Mouse (Mus musculus): ENCODE measurements around the gene Sbf2. TPM values are rescaled to one million over a fixed set of nuclear protein-coding genes. Genes with fewer than 3 reads are reported as not detected.

Gene Sbf2
- total RNA-seq, 2 experiments from 2014 or later = 11.2 to 12.4 TPM

DNA sequence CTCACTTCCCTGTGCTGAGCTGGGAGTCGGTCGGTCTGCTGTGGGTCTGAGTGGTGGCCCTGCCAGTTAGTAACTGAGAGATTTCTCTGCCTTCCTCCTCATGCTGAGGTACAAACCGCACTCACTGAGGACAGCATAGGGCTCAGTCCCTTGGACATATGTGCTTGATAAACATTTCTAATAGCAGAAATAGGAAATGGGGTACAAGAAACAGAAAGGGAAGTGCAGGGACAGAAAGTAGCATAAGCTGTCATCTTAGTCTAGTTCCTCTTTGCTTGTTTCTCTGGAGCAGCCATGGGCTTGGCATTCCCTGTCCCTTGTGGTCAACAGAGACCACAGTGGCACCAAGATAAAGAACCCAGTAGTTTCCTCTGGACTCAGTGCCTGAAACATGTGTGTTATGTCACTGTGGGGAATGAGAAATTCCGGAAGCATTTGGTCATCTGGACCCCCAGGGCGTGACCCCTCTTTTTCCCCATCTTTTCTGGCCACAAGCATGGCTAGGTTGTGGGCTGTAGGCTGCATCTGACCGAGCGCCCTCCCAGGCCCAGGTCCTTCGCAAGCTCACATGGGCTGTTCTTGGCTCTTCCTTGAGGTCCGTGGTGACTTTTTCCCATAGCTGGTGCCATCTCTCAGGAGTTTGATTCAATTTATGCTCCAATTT lies 301.2 kb downstream of the Sbf2 start:
- no peak for DNase-seq

DNA sequence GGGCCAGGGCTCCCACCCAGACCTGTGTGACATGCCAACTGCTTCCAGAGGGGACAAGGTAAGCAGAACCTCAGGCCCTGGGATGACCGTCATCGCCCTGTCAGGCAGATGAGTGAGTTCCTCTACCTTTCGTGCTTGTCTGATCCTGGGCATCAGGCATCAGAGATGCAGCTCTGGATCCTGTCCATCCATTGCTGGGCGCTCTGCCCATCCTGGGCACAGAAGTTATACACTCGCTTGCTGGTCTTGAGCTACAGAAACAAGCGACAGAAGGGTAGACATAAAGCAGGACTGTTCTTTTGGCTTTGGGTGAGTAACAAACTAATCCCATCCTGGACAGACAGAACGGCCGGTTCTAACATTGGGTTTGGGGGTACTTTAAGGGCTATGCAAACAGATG lies 305.5 kb downstream of the Sbf2 start:
- no peak for DNase-seq

DNA sequence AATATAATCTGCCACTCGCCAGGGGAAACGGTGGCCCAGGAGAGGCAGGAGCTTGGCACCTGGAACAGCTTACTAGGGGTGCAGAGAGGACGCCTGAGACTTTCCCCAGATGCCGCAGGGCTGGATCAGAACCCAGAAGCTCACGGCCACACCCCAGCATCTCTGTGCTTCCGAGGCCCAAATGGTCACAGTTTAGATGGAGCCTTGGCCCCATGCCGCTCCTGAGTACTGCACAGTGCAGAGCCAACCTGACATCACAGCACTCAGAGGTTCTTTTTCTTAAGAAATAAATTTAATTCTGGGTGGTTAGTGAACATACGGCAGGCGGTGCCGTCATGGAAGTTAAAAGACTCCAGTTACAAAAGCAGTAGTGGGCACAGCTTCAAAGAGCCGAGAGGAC lies 307.0 kb downstream of the Sbf2 start:
- DNase-seq = peak; percentile 52

DNA sequence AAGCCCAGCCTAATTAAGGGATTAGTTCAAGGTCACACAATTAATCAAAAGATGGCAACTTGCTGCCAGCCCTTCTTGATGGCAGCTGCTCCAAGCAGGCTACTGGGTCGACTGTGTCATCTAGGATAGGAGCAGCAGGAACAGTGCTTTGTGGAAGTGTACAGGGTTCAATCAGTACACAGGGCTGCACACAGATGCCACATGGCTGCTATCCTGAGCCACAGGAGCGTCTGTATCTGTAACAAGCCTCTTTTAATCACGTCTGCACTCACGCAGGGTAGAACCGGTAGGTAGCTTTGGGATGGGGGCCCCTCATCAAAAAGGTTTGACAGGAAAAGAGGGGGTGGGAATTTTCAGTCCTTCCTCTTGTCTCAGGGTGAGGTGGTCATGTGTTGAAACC lies 308.4 kb downstream of the Sbf2 start:
- DNase-seq = no peak

DNA sequence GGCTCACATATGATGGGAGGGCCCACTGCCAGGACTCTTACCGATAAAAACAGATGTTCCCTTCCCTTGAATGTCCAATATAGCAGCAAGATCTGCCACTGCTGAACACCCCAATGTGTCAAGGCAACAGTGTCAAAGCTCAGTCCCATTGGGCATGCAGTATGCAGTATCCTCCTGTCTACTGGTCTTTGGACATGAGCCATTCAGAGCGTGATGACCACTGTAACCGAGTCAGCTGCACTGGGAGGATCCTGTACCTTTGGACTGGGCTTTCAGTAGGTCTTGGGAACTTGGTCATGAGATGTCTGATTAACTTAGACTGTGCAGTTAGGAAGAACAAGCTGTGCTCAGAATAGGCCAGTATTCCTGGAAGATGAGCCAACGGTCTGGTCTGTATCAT lies 309.2 kb downstream of the Sbf2 start:
- DNase-seq = peak; percentile 28

DNA sequence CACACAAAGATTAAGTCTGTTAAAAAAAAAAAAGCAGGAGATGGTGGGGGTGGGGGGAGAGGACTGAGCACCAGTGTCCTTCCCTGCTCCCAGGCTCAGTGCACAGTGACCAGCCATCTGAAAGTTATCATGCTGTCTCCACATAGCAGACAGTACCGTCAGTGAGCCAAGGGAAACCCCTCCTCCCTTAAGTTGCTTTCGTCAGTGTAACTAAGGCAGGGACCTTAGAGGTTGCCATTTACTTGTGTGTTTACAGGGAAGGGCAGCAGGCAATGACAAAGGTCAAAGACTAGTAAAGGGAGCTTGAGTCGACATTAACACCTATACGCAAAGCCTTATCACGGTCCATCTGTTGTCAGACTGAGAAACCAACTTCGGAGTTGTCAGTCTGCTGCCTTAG lies 311.8 kb downstream of the Sbf2 start:
- DNase-seq = no peak

DNA sequence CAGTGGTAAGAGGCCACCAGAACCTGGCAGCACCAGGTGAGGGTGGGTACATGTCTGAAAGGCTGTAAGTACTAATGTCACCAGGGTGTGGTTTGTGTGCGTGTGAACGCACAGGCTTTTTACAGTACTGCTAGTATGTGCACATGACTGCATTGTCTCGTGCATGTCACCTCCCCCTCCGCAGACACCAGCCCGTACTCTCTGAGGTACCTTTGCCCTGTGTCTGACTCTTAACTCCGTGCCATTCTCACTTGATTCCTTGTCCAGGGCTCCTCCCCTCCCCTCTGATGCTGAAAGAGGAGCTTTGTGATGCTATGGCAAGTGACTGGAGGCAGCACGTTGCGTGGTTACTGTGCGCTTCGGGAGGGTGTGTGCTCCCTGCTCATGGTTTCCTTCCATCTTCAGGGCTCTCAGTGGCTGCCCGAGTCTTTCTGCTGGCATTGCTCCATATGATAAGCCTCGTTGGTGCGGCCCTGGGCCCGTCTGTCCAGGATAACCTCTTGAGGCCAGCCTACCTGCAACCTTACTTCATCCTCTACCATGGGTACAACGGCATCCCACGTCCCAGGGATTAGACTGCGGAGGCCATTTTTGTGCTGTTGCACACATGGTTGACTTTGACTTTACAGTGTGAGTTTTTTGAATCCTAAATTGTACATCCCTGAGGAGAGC lies 315.8 kb downstream of the Sbf2 start:
- DNase-seq = no peak

DNA sequence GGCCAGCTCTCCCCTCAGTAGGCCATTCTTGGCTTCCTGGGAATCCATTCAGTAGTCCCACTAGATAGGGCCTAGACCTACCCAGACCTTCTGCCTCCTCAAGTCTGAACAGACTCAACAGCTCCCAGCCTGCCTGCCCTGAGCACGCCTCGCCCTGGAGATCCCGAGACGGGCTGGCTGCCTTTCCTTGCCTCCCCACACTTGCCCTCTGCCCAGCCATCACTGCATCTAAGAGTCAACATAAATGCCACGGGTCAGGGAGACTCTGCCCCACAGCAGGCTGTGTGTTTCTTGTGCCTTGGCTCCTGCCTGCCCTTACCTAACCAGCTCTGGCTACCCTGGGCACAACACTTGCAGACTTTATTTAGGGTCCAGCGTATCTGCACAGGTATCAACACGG lies 316.6 kb downstream of the Sbf2 start:
- no peak for DNase-seq

DNA sequence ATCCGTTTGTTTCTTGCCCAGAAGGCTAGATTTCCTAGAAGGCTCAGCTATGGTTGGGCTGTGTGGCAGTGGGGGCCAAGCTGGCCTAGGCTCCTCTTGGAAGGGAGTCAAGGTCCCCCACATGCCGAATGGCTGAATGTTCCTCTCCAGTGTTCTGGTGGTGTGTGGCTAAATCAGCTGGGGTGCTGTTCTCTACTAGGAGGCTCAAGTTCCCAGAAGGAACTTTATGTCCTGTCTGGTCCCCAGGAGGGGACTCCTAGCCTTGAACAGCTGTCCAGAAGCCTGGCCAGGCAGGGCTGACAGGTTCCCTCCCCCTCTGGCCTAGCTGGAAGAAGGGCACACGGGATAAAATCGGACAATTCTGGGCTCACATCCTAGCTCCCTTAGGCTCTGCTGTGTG lies 317.1 kb downstream of the Sbf2 start:
- DNase-seq = peak; percentile 85

DNA sequence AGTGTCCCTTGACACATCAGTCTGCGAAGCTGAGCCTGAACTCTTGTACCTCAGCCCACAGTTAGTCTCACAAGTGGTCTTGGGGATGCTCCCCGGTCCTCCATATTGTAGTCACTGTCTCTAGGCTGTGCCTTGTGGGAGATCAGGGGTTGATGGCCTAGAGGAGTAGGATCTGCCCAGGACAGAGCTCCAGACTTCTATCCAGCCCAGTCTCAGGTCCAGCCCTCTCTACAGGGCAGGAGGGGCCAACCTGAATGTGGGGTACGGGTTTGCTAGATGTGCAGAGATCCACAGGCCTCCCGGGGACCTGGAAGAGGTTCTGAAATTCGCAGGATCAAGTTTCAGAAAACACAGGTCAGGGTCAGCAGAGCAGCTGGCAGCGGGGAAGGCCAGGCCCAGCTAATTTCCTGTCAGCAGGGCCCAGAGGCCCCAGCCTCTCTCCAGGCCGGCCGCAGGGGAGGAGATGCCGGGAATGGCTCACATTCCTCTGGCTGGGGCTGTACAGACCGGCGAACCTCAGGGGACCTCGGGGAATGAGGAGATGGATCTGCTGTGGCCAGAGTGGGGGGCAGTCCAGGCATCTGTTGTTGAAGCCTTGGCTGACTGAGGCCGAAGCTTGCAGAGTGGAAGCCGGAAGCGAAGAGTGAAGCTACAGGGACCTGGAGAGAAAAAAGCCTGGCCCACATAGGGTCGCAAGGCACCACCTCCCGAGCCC lies 317.7 kb downstream of the Sbf2 start:
- peak; percentile 94 for DNase-seq

DNA sequence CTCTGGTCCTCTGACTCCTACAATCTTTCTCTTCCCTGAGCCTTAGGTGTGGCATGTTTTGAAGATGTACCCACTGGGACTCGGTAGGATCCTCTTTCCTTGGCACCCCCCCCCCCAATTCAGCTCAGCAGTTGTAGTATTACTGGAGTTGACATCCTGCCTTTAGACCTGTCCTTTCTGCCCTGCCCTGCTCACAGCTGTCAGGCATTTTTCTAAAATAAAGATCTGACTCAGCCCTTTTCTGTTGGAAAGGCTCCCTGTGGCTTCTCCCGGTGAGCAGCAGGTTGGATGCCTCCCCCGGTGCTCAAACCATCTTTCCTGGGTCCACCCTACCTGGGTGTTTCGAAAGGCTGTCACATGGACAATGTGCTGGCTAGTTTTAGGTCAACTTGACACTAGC lies 325.1 kb downstream of the Sbf2 start:
- no peak for DNase-seq

DNA sequence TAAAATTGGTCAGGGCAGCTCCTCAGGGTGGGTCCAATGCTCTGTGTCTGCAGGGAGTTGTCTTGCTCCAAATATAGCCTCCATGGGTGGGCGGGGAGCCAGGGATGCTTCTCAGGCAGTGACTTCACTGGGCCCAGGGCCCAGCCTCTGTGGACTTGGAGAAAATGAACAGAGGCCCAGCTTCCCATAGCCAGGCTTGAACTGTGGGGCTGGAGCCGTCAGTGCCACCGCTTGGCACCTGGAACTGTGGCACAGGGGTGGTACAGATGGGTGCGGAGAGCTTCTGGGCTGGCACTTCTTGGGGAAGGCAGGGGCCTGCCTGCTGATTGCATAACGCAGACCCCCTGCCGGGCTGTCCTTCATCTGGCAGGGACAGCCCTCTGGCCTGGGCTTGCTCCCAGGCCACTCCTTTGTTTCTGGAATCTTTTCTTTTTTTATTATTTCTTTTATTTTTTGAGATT lies 326.0 kb downstream of the Sbf2 start:
- DNase-seq = peak; percentile 90

DNA sequence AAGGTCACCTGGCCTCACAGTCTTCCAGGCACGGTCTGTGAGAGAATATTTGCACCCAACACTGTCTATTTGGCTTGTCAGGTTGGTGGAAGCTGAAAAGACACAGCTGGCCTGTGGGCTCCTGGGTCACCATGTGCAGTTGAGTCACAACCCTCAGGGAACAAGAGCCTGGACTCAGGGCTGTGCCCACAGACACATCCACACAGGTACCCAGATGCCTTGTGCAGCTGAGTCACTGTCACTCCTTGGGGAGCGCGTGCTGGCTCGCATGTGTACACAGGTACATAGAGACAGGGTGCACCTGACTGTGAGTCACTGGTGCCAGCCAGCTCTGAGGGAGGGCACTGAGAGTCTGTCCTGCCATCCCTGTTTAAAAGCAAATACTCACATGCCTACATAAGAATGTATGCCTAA lies 326.5 kb downstream of the Sbf2 start:
- no peak for DNase-seq

DNA sequence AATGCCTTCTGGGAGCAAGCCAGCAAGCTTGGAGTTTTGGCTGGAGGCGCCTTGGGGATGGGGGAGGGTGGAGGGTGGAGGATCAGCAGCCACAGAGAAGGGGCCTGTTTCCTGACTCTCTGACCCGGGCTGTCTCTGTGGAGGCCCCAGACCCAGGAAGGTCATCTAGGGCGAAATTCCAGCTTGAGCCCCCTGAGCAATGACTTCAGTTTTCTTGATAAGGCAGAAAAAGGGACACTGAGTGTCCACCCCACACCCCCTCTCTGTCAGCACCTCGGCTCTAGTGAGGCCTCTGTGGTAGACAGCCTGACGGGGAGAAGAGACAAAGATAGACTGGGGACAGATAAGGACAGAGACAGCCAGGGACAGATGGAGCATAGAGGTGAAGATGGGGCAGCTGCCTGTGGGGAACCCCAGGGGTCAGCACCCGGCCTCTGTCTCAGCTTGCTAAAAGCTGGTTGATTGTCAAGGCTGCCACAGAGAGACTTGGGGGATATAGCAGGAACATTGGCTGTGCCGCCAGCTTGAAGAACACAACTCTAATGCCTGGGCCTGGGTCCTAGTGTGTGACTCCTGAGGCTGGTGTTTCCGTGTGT lies 327.1 kb downstream of the Sbf2 start:
- DNase-seq = peak; percentile 26

DNA sequence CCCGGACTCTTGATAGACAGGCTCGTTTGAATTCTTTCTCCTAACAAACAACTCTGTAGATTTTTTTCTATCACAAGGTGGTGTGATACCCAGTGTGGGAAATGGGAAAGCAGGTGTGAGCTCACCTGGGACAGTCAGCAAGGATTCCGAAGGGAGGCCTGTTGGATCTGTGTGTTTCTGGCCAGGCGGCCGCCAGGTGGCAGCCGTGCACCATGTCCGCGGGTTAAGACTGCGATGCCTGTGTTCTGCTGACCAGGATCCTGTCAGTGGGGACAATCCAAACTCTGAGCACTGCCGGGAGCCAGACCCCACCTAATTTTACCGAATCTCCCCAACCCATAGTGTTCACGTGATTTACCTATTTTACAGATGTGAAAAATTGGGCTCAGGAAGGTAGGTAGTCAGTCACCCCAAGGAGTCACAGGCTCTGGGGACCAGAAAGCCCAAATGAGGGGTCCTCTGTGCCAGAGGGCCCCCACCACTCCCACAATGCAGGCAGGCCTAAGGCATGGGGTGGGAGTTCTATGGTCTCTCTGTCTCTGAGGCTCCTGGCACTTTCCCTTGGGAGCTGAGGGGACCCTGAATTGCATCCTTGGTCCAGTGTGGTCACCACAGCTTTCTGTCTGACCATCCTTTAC lies 327.8 kb downstream of the Sbf2 start:
- DNase-seq = peak; percentile 68

DNA sequence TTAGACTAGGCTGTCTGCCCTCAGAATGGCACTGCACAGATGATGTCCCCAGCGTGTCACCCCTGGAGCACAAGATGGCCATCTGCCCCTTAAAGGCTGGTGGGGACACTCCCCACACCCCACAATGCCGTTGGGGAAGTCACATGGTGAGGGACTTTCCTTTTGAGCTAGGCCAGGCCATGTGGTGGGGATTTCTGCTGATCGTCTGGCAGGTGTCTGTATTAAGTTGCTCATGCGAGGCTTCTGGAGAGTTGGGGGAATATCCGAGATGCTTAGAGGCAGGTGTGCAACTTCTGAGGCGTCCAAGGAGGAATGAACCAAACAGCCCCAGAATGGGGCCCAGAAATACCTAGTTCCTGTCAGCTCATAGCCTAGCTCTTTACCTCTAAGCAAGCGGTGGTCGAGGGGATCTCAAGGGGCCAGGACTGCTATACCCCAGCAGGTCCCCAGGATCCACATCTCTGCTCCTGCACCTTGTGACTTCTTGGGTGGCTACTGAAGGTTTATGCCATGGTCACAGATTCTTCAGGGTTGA lies 328.5 kb downstream of the Sbf2 start:
- no peak for DNase-seq

DNA sequence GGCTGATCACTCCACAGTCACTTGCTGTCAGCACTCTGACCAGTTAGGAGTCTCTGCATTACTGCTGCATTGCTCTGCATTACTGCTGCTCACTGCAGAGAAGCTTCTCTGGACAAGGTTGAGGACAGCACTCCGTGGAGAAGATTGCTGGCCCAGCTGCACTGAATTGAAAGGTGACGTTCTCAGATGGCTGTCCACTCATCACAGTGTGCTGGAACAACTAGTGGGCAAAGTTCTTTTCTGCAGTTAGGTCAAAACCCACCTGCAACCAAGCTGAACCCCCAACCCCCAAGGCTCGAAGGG lies 328.9 kb downstream of the Sbf2 start:
- no peak for DNase-seq

DNA sequence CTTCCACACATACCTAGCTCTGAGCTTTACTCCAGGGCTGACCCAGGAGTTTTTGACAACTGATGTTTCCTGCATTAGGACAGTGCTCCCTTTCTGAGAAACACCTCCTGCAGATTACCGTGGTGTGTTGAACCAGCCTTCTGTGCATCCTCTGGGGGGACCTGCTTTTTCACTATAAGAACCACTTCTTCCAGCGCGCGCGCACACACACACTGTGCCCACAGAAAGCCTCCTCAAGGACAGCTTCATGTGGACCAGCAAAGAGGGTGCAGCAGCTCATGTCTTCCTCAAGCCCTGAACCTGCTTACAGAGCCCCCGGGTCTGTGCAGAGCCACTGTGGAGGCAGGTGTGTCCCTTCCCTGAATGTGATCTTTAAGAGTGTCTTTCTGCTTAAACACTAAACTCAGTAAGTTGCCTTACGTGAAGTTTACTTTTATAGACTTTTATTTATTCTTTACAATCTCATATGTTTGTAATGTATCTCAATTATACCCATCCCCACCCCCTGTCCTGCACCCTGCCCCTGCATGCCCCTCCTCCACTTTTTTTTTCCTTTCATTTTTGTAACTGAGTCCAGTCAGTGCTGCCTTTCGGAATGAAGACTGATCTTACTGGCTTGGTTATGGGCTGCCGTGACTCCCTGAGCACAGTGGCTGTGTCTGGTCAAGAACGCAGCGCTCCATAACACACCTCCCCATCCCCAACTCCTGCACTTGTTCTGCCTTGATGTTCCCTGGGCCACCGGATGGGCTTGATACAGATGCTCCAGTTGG lies 329.5 kb downstream of the Sbf2 start:
- no peak for DNase-seq

DNA sequence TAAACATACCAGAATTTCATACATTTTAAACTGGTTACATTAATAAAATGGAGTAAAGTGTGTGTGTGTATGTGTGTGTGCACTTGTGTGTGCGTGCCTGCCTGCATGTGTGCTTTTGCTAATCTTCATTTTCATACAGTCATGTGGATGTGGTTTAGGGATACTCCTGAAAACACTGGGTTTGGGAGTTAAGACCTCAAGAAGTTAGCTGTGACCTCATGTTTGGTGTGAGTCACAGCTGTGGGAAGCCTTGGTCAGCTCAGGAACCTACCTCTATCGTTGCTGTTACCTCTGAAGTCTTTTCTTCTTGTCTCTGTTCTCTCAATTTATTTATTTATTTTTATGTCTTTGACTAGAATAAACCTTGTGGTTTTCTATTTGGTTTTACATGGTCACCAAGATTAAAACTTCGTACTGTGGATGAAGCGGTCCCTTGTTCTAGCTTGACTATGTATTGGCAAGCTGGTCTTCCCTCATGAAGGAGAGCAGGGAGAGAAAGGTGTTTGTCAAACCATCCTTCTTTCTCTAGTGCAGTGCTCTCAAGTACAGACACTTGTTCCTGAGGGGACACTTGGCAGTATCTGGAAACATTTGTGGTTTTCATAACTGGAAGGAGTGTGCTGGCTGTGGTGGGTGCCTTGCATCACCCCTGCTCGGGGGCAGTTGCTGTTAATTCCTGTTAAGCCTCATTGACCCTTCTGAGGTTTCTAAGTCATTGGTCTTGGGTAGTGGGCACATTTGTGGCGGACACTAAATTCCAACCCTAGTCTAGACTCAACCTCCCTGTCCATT lies 331.0 kb downstream of the Sbf2 start:
- DNase-seq = no peak

DNA sequence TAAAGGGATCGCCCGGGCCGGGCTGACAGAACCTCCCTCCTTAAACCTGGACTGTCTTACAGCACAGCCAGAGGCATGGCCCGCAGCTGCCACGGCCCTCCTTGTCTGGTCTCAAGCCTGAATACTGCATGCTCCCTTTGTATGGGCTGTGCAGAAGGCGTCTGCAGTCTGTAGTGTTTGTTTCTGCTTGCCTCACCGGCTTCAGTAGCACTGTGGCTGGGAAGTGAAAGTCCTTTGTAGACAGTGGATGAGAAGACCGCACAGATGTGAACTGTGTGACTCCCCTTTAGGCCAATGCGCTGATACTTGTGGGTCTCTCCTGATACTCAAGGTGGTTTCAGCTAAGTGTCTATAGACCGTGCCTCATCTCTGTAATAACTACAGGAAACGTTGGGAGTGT lies 331.9 kb downstream of the Sbf2 start:
- no peak for DNase-seq

All from gastrocnemius, postnatal 25 days (tissue).